Mouse (Mus musculus) effector memory CD4-positive, alpha-beta T cell, adult 7 months (primary cell): ENCODE data around the gene Tead1. TPM values are rescaled to one million over a fixed set of nuclear protein-coding genes. Genes with fewer than 3 reads are reported as not detected.

Experiments used
- polyA plus RNA-seq: library from polyadenylated mRNA; unstranded; fragments of 100-300 nt; shearing (Covaris generic); gene quantifications from one replicate; pipeline ENCODE4 v1.2.1, GENCODE M21; 2017

Gene Tead1
- polyA plus RNA-seq, result 1.8 TPM

GRCm38 (mm10) chr7:112679171-112679512 is at the start of gene Tead1:
Gene Tead1 (plus strand): TSS chr7:112679318.

GRCm38 (mm10) chr7:112953777-112954291 is 274.7 kb downstream of the Tead1 start, which contains the start of gene Rassf10:
Gene Rassf10 (plus strand): TSS chr7:112953962.

